Mouse (Mus musculus): ENCODE data around the gene Prkd2. TPM values are rescaled to one million over a fixed set of nuclear protein-coding genes. Genes with fewer than 3 reads are reported as not detected.

The Prkd2 gene
- polyA plus RNA-seq, 1 experiment from 2014 or later: 12.2 TPM

Other genes starting within 250 kb of the Prkd2 start
- 12.0 and 13.0 TPM in 2 replicates for gene Arhgap35, start 227.9 kb upstream of the Prkd2 start, polyA plus RNA-seq (2015; fragmentation: Nextera tagmentation; extraction: Ambion mirVana)
- not detected in 2 replicates for gene Ceacam15, start 167.2 kb upstream of the Prkd2 start, polyA plus RNA-seq (2015; fragmentation: Nextera tagmentation; extraction: Ambion mirVana)
- not detected in 2 replicates for gene Ceacam9, start 121.0 kb upstream of the Prkd2 start, polyA plus RNA-seq (2015; fragmentation: Nextera tagmentation; extraction: Ambion mirVana)
- gene Ap2s1, start 104.5 kb upstream of the Prkd2 start, polyA plus RNA-seq (2015; fragmentation: Nextera tagmentation; extraction: Ambion mirVana): 251 and 272 TPM in 2 replicates
- gene Slc1a5, start 61.6 kb upstream of the Prkd2 start, polyA plus RNA-seq (2015; fragmentation: Nextera tagmentation; extraction: Ambion mirVana): 64.2 and 66.3 TPM in 2 replicates
- gene Strn4, start 27.0 kb upstream of the Prkd2 start, polyA plus RNA-seq (2015; fragmentation: Nextera tagmentation; extraction: Ambion mirVana): 87.2 and 89.4 TPM in 2 replicates
- gene Fkrp, start 26.2 kb upstream of the Prkd2 start, polyA plus RNA-seq (2015; fragmentation: Nextera tagmentation; extraction: Ambion mirVana): 28.4 and 29.1 TPM in 2 replicates
- gene Dact3, start 32.4 kb downstream of the Prkd2 start, polyA plus RNA-seq (2015; fragmentation: Nextera tagmentation; extraction: Ambion mirVana): 3.9 and 4.6 TPM in 2 replicates
- 8.9 and 9.8 TPM in 2 replicates for gene Gng8, start 48.9 kb downstream of the Prkd2 start, polyA plus RNA-seq (2015; fragmentation: Nextera tagmentation; extraction: Ambion mirVana)
- gene Ptgir, start 63.6 kb downstream of the Prkd2 start, polyA plus RNA-seq (2015; fragmentation: Nextera tagmentation; extraction: Ambion mirVana): 2.4 and 2.5 TPM in 2 replicates
- 101 and 113 TPM in 2 replicates for gene Calm3, start 81.2 kb downstream of the Prkd2 start, polyA plus RNA-seq (2015; fragmentation: Nextera tagmentation; extraction: Ambion mirVana)
- gene Pnmal2, start 101.8 kb downstream of the Prkd2 start, polyA plus RNA-seq (2015; fragmentation: Nextera tagmentation; extraction: Ambion mirVana): 10.2 and 12.7 TPM in 2 replicates
- 2.9 and 3.6 TPM in 2 replicates for gene Pnmal1, start 116.8 kb downstream of the Prkd2 start, polyA plus RNA-seq (2015; fragmentation: Nextera tagmentation; extraction: Ambion mirVana)
- 0.31 and 0.34 TPM in 2 replicates for gene Gm42372, start 140.2 kb downstream of the Prkd2 start, polyA plus RNA-seq (2015; fragmentation: Nextera tagmentation; extraction: Ambion mirVana)
- 29.4 and 33.3 TPM in 2 replicates for gene Ccdc8, start 149.8 kb downstream of the Prkd2 start, polyA plus RNA-seq (2015; fragmentation: Nextera tagmentation; extraction: Ambion mirVana)
- 92.9 and 95.7 TPM in 2 replicates for gene Ppp5c, start 185.0 kb downstream of the Prkd2 start, polyA plus RNA-seq (2015; fragmentation: Nextera tagmentation; extraction: Ambion mirVana)
- gene Hif3a, start 219.5 kb downstream of the Prkd2 start, polyA plus RNA-seq (2015; fragmentation: Nextera tagmentation; extraction: Ambion mirVana): 47.3 and 54.9 TPM in 2 replicates
- gene Psg16, start 231.1 kb downstream of the Prkd2 start, polyA plus RNA-seq (2015; fragmentation: Nextera tagmentation; extraction: Ambion mirVana): 0.30 and 0.63 TPM in 2 replicates

All from stomach, embryonic 15.5 days (tissue).